Mouse (Mus musculus): ENCODE data around the gene Sec22b. TPM values are rescaled to one million over a fixed set of nuclear protein-coding genes. Genes with fewer than 3 reads are reported as not detected.

The Sec22b gene
- 10 to 100 TPM; 88.0 to 94.1 TPM for polyA plus RNA-seq (2017; shearing (Covaris generic))

GRCm38 (mm10) chr3:97900516-97901490, at the start of gene Sec22b:
Gene Sec22b, plus strand, starts transcription at chr3:97901190.

GRCm38 (mm10) chr3:97888168-97888901, 12.7 kb upstream of the Sec22b start, which contains the start of gene Pde4dip:
Gene Pde4dip, minus strand, starts transcription at chr3:97888707.

Other genes starting within 250 kb of the Sec22b start
- gene Prkab2, start 243.0 kb upstream of the Sec22b start, polyA plus RNA-seq (2017; shearing (Covaris generic)), result 1 to 10 TPM; 2.2 to 2.4 TPM
- gene Gm17651, start 226.5 kb upstream of the Sec22b start, polyA plus RNA-seq (2017; shearing (Covaris generic)), result not detected
- gene Pde4dip, start 12.5 kb upstream of the Sec22b start, polyA plus RNA-seq (2017; shearing (Covaris generic)), result 10 to 100 TPM in 1 of 2 experiments, 1 to 10 TPM in 1; 7.6 to 14.4 TPM
- gene Notch2, start 112.3 kb downstream of the Sec22b start, polyA plus RNA-seq (2017; shearing (Covaris generic)), result 10 to 100 TPM; 14.4 to 25.9 TPM